Mouse (Mus musculus) heart, postnatal 25 days (tissue): ENCODE results near the gene Slc6a9. TPM values are rescaled to one million over a fixed set of nuclear protein-coding genes. Genes with fewer than 3 reads are reported as not detected.

Source experiments
- DNase-seq: peaks from one replicate; pipeline ENCODE4 v3.0.0; 2022; ENCODE audit warnings: low spot score
- intact Hi-C: fragments of 180-260 bp; cut with DNase I; formaldehyde crosslinking; loops from one replicate; pipeline ENCODE4 v1.15.1; 2025
- total RNA-seq, 2 experiments: library from RNA; stranded (reverse); gene quantifications; 2 replicates each; pipeline ENCODE4 v1.2.3; 2021

The Slc6a9 gene
- total RNA-seq, 2 experiments from 2014 or later = 2.6 to 2.7 TPM

DNA sequence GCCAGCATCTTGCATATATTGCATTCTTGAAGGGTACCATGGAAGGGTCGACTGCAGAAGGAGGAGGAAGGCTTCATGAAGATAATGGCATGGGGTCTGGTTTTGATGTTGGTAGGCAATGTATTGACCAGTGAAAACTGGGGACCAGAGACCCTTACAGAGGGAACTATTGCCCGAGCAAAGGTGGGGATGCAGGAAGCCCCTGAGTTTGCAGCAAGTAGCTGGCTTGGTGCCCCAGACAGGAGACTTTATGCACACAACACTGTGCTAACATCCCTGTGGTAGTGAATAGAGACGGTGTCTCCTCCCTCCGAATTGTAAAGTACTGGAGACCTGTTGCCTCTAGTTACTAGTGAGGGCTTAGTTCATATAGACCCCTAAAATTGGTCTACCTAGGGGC, 3.0 kb downstream of the Slc6a9 start:
- DNase-seq = no peak
- intact Hi-C loops = no loop called here

DNA sequence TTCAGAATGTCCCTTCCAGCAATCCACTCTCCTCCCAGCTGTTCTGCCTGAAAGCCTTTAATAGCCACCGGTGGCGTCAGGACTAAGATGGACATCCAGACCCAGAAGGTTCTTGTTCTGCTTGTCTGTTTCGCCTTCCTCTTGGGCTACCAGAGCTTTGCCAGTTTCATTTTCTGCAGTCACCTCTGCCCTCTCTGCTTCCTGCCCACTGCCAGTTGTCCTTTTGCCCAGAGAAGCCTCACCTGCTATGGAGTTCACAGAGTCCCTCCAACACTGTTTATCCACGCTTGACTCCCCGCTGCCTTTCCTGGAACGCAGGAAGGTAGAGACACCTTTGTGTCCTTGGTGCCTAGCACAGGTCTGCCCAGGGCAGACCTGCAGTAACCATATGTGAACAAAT, 5.1 kb downstream of the Slc6a9 start:
- no peak for DNase-seq
- intact Hi-C loops = no loop called here

DNA sequence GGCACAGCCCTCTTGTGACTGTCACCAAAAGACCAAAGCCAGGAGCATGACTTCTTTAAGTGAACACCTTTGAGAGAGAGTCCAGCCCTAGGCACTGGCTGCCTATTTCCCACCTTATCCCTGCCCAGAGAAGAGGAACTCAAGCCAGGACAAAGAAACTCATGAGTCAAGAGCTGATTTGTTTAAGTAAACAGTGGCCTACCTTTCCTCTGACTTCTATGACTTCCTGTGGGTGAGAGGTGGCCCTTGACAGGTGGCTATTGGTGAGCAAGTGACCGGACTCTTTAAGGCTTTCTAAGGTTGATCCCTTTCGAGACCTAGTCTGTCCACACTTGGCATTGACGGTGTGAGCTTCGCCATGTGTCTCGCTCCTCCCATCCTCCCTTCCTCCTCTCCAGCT, 6.5 kb downstream of the Slc6a9 start:
- DNase-seq = no peak
- intact Hi-C loops = no loop called here

DNA sequence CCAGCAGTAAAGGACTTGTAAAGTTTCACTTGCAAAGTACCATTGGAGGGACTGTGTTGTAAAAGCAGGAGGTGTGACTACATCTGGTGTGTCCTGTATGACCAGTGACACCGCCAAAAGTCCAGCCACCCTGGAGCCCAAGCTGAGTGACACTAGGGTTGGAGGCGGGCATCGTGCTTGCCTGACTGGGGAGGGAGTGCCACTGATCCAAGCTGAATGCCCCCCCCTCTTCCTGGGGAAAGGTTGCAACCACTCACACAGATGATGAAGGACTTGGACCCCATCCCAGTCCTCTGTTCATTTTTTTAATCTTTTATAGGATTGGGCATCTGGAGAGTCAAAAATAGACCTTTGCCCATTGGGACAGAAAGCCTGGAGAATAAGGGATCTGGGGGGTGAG, 7.3 kb downstream of the Slc6a9 start:
- DNase-seq = no peak
- intact Hi-C loops = no loop called here

DNA sequence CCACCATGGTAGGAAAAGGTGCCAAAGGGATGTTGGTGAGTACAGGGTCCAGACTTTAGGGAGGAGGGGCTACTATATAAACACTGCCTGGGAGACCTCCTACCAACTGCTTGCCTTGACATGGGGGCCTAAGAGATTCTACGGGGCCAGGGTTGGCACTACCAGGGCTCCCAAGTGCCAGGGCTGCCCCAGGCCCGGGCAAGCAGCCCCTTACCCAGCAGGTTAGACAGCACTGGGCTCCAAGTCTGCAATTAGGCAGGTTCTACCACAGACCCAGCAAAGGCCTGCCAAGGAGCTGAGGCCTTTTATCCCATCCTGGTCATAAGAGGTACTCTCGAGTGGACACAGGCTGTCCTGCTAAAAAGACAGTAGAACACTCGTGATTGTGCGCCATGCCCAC, 8.8 kb downstream of the Slc6a9 start:
- intact Hi-C loops = no loop called here
- DNase-seq = no peak

DNA sequence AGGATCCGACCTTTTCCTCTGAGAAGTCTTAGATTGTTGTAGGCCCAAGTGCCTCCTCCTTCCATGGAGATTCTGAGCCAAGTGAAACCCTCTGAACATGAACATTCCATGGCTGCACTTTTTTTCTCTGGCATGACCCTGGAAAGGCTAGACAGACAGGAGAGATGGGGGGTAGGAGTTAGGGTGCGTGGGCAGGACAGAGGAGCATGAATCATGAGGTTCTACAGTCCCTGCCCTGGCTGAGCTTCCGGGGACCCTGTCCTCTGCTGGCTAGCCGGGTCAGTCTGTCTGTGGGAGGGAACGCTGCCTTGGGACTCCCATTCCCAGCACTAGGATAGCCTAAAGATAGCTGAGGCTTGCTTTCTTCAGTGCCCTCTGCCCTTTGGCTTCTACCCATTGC, 10.2 kb downstream of the Slc6a9 start:
- DNase-seq = no peak

DNA sequence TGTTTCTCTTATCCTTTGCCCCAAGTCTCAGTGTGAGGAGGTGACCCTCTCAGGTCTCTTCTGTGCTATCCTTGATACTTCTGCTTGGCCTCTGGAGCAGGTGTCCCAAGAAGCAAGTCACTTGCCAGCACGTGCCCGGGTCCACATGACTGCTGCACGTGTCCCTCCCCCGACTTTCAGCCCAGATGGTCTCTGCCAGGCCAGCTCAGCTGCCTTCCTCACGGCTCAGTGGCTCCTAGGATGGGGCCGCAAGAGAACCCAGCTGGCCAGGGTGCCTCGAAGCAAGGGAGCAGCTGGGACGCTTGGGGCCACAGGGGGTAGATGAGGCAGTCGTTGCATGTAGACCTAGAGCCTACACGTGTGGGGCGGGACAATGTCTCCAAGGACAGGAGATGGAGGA, 11.0 kb downstream of the Slc6a9 start:
- intact Hi-C loops = no loop called here
- DNase-seq = no peak

More for the DNA sequence above, 10.2 kb downstream of the Slc6a9 start:
- intact Hi-C loops = no loop called here

DNA sequence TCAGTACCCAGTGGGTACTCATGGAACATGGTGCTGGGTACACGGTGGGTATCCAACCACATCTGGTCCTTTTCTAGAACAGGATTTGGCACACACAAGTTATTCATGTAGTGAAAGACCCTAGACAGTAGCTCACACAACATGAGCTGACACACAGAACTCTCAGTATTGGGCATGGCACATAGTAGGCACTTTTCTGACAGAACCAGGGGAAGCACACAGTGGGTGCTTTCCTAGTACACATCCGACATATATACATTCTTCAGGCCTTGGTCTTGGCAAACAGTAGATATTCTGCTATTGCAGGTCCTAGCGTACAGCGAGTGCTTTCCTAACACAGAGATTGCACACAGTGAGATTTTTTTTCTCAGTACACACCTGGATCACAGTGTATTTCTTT, 12.0 kb downstream of the Slc6a9 start:
- intact Hi-C loops = no loop called here
- DNase-seq = no peak

DNA sequence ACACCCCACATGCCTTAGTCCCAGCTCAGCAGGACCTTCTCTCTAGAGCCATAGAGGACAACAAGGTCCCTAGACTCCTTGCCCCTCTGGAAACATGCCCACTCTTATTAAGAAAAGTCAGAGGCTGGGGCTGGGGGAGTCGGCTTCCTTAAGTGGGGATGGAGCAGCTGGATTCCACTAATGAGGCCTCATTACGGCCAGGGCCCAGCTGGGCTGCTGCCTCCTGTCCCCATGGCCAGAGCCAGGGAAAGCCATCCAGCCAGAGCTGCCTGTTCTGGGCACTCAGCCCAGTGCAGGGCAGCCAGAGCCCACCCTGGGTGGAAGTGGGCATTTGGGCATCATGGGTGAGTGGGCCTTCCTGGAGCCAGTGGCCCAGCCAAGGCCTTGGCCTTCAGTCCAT, 12.7 kb downstream of the Slc6a9 start:
- intact Hi-C loops = no loop called here
- no peak for DNase-seq

DNA sequence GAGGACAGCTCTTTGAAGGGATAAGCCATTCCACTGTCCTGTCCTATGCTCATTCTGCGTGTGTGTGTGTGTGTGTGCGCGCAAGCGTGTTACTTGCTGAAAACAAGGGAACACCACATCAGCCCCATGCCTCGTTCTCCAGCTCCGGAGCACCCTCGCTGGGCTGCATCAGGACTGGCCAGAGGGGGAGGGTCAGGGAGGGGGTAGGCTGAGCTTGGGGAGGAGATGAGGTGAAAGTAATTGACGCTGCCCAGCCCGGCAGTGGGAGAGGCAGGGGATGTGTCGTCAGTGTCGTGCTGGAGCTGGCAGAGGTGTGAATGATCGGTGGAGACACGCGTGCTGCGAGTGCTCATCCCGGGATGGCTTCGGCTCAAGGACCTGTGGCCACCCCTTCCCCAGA, 14.8 kb downstream of the Slc6a9 start:
- intact Hi-C loops = no loop called here
- DNase-seq = no peak

DNA sequence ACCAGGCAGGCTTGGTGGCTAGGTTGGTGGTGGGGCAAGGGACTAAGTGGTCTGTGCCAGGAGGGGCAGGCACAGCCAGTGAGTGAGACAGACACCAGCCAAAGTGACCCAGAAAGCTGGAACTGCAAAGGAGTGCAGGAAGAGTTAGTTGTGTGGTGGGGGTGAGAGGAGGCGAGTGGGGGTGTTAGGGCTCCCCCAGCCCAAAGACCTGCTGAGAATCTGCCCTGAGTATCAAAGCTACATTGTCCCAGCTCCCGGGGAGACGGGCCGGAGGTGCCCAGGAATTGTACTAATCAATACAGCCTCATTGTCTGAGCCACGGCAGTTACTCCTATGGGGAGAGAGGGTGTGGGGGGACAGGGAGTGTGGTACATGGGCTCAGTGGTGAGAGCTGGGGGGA, 15.2 kb downstream of the Slc6a9 start:
- no peak for DNase-seq
- intact Hi-C loops = no loop called here

DNA sequence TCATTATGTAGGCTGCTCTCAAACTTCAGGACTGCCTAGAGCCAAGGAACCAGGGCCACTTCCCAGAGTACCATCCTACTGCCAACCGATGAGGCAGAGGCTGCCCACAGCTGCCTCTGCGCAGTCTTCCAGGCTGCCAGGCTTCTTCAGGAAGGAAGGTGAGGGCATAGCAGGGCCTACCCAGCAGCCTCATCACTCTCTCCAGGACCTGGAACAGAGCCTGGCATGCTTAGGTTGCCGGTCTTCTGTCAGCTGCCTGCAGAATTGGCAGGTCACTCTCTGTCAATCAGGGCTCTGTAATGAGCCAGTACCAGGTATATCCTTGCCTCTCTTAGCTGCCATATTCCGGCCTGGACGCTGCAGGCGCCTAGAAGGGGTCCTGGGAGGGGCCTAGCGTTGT, 15.9 kb downstream of the Slc6a9 start:
- intact Hi-C loops = no loop called here
- no peak for DNase-seq

DNA sequence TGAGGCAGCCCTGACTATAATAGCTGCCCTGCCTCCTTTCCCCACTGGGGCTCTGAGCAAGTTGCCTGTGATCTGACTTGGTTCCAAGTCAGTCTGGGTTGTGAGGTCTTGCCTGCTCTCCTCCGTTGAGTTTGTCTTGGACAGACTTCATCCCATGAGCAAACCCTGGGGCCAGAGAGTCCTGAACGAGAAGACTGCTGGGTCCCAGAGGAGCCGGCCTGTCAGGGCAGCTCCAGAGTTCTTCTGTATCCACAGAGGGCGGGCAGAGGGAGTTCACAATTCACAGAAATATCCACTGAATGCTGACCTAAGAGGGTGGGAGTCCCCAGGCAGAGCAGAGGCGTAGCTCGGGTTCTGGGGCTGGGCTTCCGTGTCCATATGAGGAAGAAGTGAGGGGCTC, 16.6 kb downstream of the Slc6a9 start:
- intact Hi-C loops = no loop called here
- DNase-seq = peak; percentile 62

DNA sequence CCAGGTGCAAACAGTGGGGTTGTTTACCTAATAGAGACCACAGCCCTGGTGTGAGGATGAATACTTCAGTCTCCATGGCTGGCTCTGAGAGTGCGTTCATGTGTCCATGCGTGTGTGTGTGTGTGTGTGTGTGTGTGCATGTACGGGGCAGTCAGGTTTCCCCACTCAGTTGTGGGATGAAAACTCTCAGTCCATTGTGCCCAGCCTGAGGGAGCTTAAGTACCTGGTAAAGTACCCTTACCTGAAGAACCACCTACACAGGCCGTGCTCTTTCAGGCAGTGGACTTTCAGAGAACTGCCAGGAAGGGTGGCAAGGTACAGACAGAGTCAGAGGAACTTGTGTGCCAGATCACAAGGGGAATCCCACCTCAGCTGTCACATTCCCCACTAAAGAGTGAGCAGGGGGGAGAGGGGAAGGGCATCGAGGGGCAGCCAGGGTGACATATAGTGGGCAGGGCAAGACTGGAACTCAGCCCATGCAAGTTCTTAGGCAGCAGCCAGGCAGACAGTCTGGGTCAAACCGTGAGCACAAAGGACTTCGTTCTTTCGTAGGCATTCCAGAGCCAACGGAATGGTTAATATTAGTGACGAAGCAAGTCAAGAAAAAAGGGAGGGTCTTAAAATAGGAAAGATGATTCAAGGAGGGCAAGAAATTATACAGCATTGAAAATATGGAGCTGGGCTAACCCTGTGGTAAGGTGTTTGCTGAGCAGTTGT, 18.0 kb downstream of the Slc6a9 start:
- intact Hi-C loops = no loop called here
- no peak for DNase-seq

DNA sequence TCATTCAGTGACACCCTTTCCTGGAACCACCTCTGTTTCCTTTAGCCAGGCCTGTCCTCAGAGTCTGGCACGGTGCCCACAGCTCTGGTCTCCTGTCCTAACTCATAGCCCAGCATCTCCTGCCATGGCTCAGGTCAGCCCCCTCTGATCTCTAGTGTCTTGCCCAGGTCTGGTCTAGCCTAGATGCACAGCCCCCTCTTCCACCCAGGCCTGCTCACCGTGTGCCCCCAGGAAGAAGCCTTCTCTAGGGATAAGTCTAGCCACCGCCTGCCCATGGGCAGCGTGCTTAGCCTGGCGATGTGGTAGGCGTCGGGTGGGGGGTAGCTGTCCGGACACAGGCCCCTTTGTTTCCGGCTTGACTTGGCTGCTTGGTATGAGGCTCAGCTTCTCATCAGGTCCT, 20.8 kb downstream of the Slc6a9 start:
- DNase-seq = no peak
- intact Hi-C loops = no loop called here

DNA sequence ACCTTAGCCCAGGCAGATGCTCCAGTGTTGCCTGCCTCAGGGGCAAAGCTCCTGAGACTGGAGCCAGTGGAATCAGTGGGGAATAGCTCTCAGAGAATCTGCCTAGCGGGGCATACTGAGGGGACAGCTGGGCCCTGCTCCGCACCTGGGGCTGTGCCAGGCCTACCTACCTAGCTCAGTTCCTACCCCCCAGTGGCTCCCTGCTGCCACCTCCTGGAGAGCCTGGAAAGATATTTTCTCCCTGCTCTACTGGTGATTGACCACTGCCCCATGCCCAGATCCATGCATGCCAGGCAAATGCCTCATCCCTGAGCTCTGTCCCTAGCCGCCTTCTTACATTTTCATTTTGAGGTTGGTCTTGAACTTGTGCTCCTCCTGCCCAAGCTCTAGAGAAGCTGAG, 24.5 kb downstream of the Slc6a9 start:
- no peak for DNase-seq

DNA sequence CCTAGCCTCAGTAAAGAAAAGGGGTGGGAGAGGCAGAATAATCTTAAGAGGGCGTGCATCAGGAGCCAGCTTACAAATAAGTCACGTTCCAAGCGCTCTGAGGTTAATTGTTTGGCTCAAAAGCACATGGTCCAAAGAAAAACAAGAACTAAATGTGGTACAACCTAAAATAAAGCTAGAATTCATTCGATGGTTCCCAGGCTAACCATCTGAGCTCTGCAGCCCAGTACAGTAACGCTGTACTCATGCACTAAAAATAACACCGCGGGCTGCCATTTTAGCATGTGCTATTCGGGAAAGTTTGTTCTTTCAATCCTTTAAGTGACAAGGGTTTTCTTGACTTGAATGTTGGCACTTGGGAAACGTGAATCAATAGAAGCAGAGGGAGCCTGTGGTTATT, 26.3 kb downstream of the Slc6a9 start:
- intact Hi-C loops = no loop called here
- DNase-seq = no peak

More for the DNA sequence above, 24.5 kb downstream of the Slc6a9 start:
- intact Hi-C loops = loop anchor here (2.0 kb wide), 1 partner anchor 30 kb away; no protein-coding TSS in a partner anchor

DNA sequence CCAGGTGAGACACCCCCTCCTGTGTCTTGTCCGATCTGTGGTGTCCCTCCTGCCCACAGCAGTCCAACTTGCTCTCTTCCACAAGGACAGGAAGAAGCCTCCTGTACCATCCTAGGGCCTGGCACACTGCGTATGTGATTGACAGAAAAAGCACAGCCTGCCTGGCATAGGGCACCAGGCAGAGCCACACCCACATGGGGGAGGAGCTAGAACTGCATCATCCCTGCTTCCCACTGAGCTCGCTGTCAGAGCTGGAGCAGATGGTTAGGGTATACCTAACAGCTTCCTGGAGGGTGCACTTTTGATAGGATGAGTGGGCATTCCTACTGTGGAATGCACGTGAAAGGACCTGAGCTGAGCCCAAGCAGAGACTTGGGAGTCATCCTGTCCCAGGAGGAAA, 28.5 kb downstream of the Slc6a9 start:
- no peak for DNase-seq
- intact Hi-C loops = no loop called here

DNA sequence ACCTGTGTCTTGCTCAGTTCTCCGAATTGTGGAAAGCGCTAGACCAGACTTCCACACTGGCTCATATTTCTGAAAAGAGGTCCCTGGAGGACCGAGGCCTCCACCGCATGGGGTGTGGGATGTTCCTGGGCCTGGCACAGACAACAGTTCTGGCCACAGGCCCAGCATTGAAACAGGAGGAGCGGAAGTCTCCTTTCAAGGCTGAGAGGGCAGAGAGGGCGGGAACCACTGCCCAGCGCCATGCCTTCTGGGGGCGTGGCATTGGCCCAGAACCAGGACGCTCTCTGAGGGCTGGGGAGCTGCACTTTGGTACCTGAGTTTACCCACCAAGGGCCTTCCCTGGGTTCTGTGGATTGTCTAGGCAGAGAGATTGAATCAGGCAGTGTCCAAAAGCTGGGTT, 31.8 kb downstream of the Slc6a9 start:
- intact Hi-C loops = loop anchor here (5.0 kb wide), 1 partner anchor 54 kb away; no protein-coding TSS in a partner anchor
- DNase-seq = no peak

DNA sequence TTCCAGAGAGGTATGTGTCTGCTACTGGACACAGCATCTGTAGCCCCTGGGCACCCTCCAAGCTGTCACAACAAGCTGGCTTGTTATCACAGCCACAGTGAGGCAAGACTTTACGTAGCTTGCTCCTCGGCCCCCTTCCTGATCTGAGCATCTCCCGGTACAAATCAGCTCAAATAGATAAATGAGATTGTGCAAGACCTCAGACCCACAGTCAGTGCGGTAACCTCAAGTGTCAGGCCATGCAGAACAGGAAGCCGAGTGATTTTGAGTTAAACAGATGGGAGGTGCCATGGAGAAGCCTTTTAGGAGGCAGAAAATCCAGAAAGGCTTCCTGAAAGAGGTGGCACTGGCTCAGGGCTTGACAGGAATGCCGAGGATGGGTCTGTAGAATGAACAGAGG, 32.7 kb downstream of the Slc6a9 start:
- DNase-seq = no peak
- intact Hi-C loops = loop anchor here (5.0 kb wide), 1 partner anchor 55 kb away; no protein-coding TSS in a partner anchor

DNA sequence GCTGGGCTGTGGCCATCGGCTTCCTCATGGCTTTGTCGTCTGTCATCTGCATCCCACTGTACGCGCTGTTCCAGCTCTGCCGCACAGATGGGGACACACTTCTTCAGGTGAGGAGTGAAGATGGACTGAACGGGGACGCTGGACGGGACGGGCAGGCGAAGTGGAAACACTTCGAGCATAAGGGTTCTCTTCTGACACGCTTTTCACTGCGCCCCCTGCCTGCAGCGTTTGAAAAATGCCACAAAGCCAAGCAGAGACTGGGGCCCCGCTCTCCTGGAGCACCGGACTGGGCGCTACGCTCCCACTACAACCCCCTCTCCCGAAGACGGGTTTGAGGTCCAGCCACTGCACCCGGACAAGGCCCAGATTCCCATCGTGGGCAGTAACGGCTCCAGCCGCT, 33.5 kb downstream of the Slc6a9 start:
- DNase-seq = no peak
- intact Hi-C loops = loop anchor here (2.0 to 5.0 kb wide), 2 partner anchors 39 to 56 kb away; no protein-coding TSS in a partner anchor

DNA sequence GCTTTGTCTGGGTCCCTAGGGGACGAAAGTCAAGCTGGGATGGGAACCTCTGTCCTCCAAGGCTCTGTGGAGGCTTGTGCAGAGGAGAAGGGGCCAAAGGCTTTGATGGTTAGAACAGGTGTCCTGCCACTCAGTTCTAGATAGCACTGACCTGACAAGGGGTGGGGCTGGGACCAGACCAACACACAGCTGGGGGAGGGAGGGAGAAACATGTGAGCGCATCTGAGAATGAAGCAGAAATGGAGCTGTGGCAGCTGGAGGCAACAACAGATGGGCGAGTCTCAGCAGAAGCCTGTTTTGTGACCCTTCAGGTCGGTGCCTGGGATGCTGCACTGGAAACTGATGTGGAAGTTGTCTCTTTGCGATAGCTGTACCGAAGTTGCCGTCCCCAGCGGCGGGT, 35.0 kb downstream of the Slc6a9 start:
- DNase-seq = no peak
- intact Hi-C loops = loop anchor here (2.0 to 5.0 kb wide), 2 partner anchors 41 to 57 kb away; no protein-coding TSS in a partner anchor
